Mouse (Mus musculus) lung, postnatal 36 days (tissue): ENCODE measurements around the gene Sik3.
"Not testable (repeated sequence)": the region's sequence is repeated elsewhere in the genome, so short reads cannot be mapped to it uniquely, and the experiment has no call there.

Experiments
- DNase-seq: peaks from one replicate; pipeline ENCODE4 v3.0.0; 2022; ENCODE audit warnings: mixed read lengths

The Sik3 gene

GRCm38 (mm10) chr9:46118844-46119385 lies 106.3 kb downstream of the Sik3 start:
- DNase-seq = no peak

- peak; percentile 86 for DNase-seq
Observed at GRCm38 (mm10) chr9:46119943-46120441, 107.4 kb downstream of the Sik3 start.

- no peak for DNase-seq
Observed at GRCm38 (mm10) chr9:46120468-46121253, 108.0 kb downstream of the Sik3 start.

- no peak for DNase-seq
Observed at GRCm38 (mm10) chr9:46121486-46121885, 108.9 kb downstream of the Sik3 start.

- DNase-seq = no peak
Observed at GRCm38 (mm10) chr9:46122731-46123130, 110.1 kb downstream of the Sik3 start.

GRCm38 (mm10) chr9:46126295-46126694 lies 113.7 kb downstream of the Sik3 start:
- no peak for DNase-seq

GRCm38 (mm10) chr9:46127326-46127725 lies 114.7 kb downstream of the Sik3 start:
- no peak for DNase-seq

GRCm38 (mm10) chr9:46129241-46129640 lies 116.6 kb downstream of the Sik3 start:
- DNase-seq = no peak

GRCm38 (mm10) chr9:46132821-46133220 lies 120.2 kb downstream of the Sik3 start:
- DNase-seq = not testable (repeated sequence)

GRCm38 (mm10) chr9:46138831-46139230 lies 126.2 kb downstream of the Sik3 start:
- no peak for DNase-seq

- DNase-seq = no peak
Observed at GRCm38 (mm10) chr9:46140811-46141210, 128.2 kb downstream of the Sik3 start.

- no peak for DNase-seq
Observed at GRCm38 (mm10) chr9:46142031-46142430, 129.4 kb downstream of the Sik3 start.

GRCm38 (mm10) chr9:46142492-46142891 lies 129.9 kb downstream of the Sik3 start:
- DNase-seq = no peak

GRCm38 (mm10) chr9:46144976-46145375 lies 132.4 kb downstream of the Sik3 start:
- no peak for DNase-seq

GRCm38 (mm10) chr9:46146437-46146836 lies 133.8 kb downstream of the Sik3 start:
- DNase-seq = no peak

- no peak for DNase-seq
Observed at GRCm38 (mm10) chr9:46148723-46149122, 136.1 kb downstream of the Sik3 start.

GRCm38 (mm10) chr9:46149392-46149791 lies 136.8 kb downstream of the Sik3 start:
- DNase-seq = peak; percentile 39

GRCm38 (mm10) chr9:46150116-46150515 lies 137.5 kb downstream of the Sik3 start:
- no peak for DNase-seq

- no peak for DNase-seq
Observed at GRCm38 (mm10) chr9:46150890-46151703, 138.5 kb downstream of the Sik3 start.

GRCm38 (mm10) chr9:46151704-46152040 lies 139.1 kb downstream of the Sik3 start:
- no peak for DNase-seq

- DNase-seq = no peak
Observed at GRCm38 (mm10) chr9:46152067-46153015, 139.7 kb downstream of the Sik3 start.

- no peak for DNase-seq
Observed at GRCm38 (mm10) chr9:46154469-46154868, 141.8 kb downstream of the Sik3 start.
